Mouse (Mus musculus) liver, adult 2 months (tissue): ENCODE measurements around the gene Dpf3.

Source experiments
- CTCF ChIP-seq: fragments of 200-500 bp; IDR thresholded peaks from 2 replicates; pipeline ENCODE4 v1.5.1; 2011; ENCODE audit warnings: low read depth, low read length, control low read depth
- POLR2A ChIP-seq: fragments of 200-500 bp; IDR thresholded peaks from 2 replicates; pipeline ENCODE4 v1.6.1; 2011; ENCODE audit warnings: low read length, control low read depth; ENCODE audit not compliant: insufficient read depth; ENCODE audit errors: extremely low read depth

GRCm38 (mm10) chr12:83476277-83476676 lies 11.2 kb downstream of the Dpf3 start:
- TF ChIP-seq CTCF (no peak), POLR2A (no peak)
